Mouse (Mus musculus) stomach, embryonic 15.5 days (tissue): ENCODE measurements around the gene Ddx11. TPM values are rescaled to one million over a fixed set of nuclear protein-coding genes. Genes with fewer than 3 reads are reported as not detected.

ENCODE experiments used
- ATAC-seq: fragments of 200-750 bp; cut with Nextera tagmentation; 2 replicates; pipeline ENCODE4 v1.8.0; 2017; ENCODE audit warnings: low read depth, moderate number of reproducible peaks, moderate TSS enrichment; ENCODE audit not compliant: insufficient read depth, low FRiP score
- H3K27ac ChIP-seq: fragments of 300-500 bp; sonication (generic); 2 replicates; pipeline ENCODE4 v1.5.1; 2015; ENCODE audit warnings: mild to moderate bottlenecking, inconsistent platforms
- H3K27me3 ChIP-seq: fragments of 300-500 bp; sonication (generic); replicated peaks from 2 replicates; pipeline ENCODE4 v1.6.1; 2015; ENCODE audit warnings: inconsistent platforms
- H3K36me3 ChIP-seq: fragments of 300-500 bp; sonication (generic); 2 replicates; pipeline ENCODE4 v1.6.1; 2015; ENCODE audit warnings: inconsistent platforms
- H3K4me1 ChIP-seq: fragments of 300-500 bp; sonication (generic); 2 replicates; pipeline ENCODE4 v1.6.1; 2015; ENCODE audit warnings: inconsistent platforms
- H3K4me2 ChIP-seq: fragments of 300-500 bp; sonication (generic); 2 replicates; pipeline ENCODE4 v1.6.1; 2015; ENCODE audit warnings: mild to moderate bottlenecking, inconsistent platforms
- H3K4me3 ChIP-seq: fragments of 300-500 bp; sonication (generic); replicated peaks from 2 replicates; pipeline ENCODE4 v1.5.1; 2015; ENCODE audit warnings: inconsistent platforms
- H3K9ac ChIP-seq: fragments of 300-500 bp; sonication (generic); 2 replicates; pipeline ENCODE4 v1.6.1; 2015; ENCODE audit warnings: inconsistent platforms
- H3K9me3 ChIP-seq: fragments of 300-500 bp; sonication (generic); 2 replicates; pipeline ENCODE4 v1.6.1; 2016; ENCODE audit warnings: inconsistent platforms
- WGBS: fragments of 180-500 bp; shearing (Covaris S2); methylation state at CpG from one replicate; pipeline ENCODE4 v1.1.7; 2015; 5-methylcytosine and 5-hydroxymethylcytosine counted together
- polyA plus RNA-seq: library from polyadenylated mRNA; unstranded; fragments of >200 nt; fragmentation: Nextera tagmentation; extraction: Ambion mirVana; gene quantifications from 2 replicates; pipeline ENCODE4 v1.2.1, GENCODE M21; 2015

Ddx11 gene
- polyA plus RNA-seq, 1 experiment from 2014 or later = 17.3 TPM

DNA sequence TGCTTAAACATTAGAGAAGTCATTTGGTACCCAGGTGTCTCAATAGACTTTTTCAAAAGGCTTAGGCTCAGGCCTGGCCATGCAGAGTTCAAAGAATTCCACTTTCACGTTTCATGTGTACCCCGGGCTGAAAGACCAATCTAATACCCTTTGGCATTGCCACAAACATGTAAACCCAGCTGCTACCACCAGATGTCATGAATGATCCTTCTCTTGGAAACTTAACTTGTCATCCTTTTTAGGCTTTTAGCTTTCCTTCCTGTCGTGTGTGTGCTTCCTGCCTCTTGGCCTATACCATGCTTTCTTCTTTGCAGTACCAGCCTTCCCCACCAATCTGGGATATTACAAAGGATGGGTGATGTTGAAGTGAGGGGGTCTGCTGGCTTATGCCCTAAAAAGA lies 73.7 kb downstream of the Ddx11 start:
- no peaks in the 10 kb centered on the region for H3K27me3 ChIP-seq
- no peaks in the 10 kb centered on the region for H3K4me1 ChIP-seq
- no peak overlapping the region for H3K9ac ChIP-seq
- H3K4me2 ChIP-seq = no peak overlapping the region
- H3K4me3 ChIP-seq = no peak overlapping the region
- ATAC-seq = no peak
- no peaks in the 10 kb centered on the region for H3K36me3 ChIP-seq
- 44% methylated on average over 3 of the region's 3 CpGs for WGBS
- H3K27ac ChIP-seq = no peak overlapping the region
- no peaks in the 10 kb centered on the region for H3K9me3 ChIP-seq

Other genes with a start within 250 kb of the Ddx11 start
- gene Ralbp1, start 237.7 kb upstream of the Ddx11 start, polyA plus RNA-seq = 80.9 and 95.3 TPM in 2 replicates
- 118 and 119 TPM in 2 replicates for gene Twsg1, start 172.3 kb upstream of the Ddx11 start, polyA plus RNA-seq
- gene Ankrd12, start 46.4 kb upstream of the Ddx11 start, polyA plus RNA-seq = 29.0 and 29.9 TPM in 2 replicates
- 349 and 368 TPM in 2 replicates for gene Ndufv2, start 22.0 kb upstream of the Ddx11 start, polyA plus RNA-seq
- gene Washc1, start 12.0 kb upstream of the Ddx11 start, polyA plus RNA-seq = 33.3 and 37.8 TPM in 2 replicates